Mouse (Mus musculus) kidney, embryonic 15.5 days (tissue): ENCODE measurements at regions not wholly inside any gene's neighbourhood (a gene's known extent, or its start where the extent isn't known, plus 50 kb on each side); places are given as distances from the start of the nearest gene placed in this dataset.

Experiments
- ATAC-seq: fragments of 200-750 bp; cut with Nextera tagmentation; replicated peaks from 2 replicates; pipeline ENCODE4 v1.8.0; 2017; ENCODE audit warnings: moderate TSS enrichment; ENCODE audit not compliant: low FRiP score
- H3K27ac ChIP-seq: fragments of 300-500 bp; sonication (generic); 2 replicates; pipeline ENCODE4 v1.5.1; 2015; ENCODE audit warnings: mild to moderate bottlenecking, inconsistent platforms
- H3K27me3 ChIP-seq: fragments of 300-500 bp; sonication (generic); 2 replicates; pipeline ENCODE4 v1.6.1; 2015; ENCODE audit warnings: inconsistent platforms
- H3K36me3 ChIP-seq: fragments of 300-500 bp; sonication (generic); 2 replicates; pipeline ENCODE4 v1.6.1; 2015; ENCODE audit warnings: inconsistent platforms
- H3K4me1 ChIP-seq: fragments of 300-500 bp; sonication (generic); 2 replicates; pipeline ENCODE4 v1.6.1; 2015; ENCODE audit warnings: inconsistent platforms
- H3K4me2 ChIP-seq: fragments of 300-500 bp; sonication (generic); 2 replicates; pipeline ENCODE4 v1.6.1; 2015; ENCODE audit warnings: moderate library complexity, mild to moderate bottlenecking, inconsistent platforms
- H3K4me3 ChIP-seq: fragments of 300-500 bp; sonication (generic); replicated peaks from 2 replicates; pipeline ENCODE4 v1.5.1; 2015; ENCODE audit warnings: mild to moderate bottlenecking, inconsistent platforms
- H3K9ac ChIP-seq: fragments of 300-500 bp; sonication (generic); 2 replicates; pipeline ENCODE4 v1.6.1; 2015; ENCODE audit warnings: mild to moderate bottlenecking, inconsistent platforms
- H3K9me3 ChIP-seq: fragments of 300-500 bp; sonication (generic); replicated peaks from 2 replicates; pipeline ENCODE4 v1.6.1; 2016; ENCODE audit warnings: inconsistent platforms
- WGBS: fragments of 180-500 bp; shearing (Covaris S2); methylation state at CpG from one replicate; pipeline ENCODE4 v1.1.7; 2015; ENCODE audit warnings: mixed read lengths; 5-methylcytosine and 5-hydroxymethylcytosine counted together

DNA sequence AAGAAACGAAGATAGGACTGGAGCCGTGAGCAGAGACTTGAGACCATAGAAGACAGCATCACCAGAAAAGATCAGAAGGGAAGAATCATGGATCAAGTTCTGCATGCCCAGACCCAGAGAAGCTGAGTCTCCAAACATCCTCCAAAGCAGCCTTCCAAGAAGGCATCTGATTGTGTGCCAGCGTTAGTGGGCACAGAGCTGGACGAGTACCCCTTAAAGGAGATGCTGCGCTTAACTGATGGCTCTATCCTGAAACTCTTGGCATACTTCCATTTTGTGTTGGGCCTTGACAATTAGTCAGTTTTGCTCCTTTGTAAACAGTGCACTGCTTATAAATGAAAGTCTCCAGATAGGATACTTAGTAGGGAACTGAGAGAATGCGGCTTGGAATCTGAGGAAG lies 119.8 kb downstream of the Il20rb start:
- Histone ChIP-seq H3K9ac (no peak overlapping the region), H3K27me3 (no peaks in the 10 kb centered on the region), H3K36me3 (no peaks in the 10 kb centered on the region), H3K4me2 (no peak overlapping the region), H3K4me1 (no peaks in the 10 kb centered on the region), H3K9me3 (no peaks in the 10 kb centered on the region), H3K27ac (no peak overlapping the region), H3K4me3 (no peak overlapping the region)
- 81% methylated on average over 6 of the region's 6 CpGs for WGBS
- ATAC-seq = no peak

- WGBS = 73% methylated on average over 9 of the region's 9 CpGs
- Histone ChIP-seq H3K9me3 (no peaks in the 10 kb centered on the region), H3K4me2 (no peak overlapping the region), H3K27ac (no peak overlapping the region), H3K27me3 (no peaks in the 10 kb centered on the region), H3K4me3 (no peak overlapping the region), H3K36me3 (no peaks in the 10 kb centered on the region), H3K9ac (no peak overlapping the region), H3K4me1 (no peaks in the 10 kb centered on the region)
- ATAC-seq = no peak
These were observed 126.5 kb downstream of the Il20rb start for GRCm38 (mm10) chr9:100359934-100360716.

- no peak for ATAC-seq
- no peak overlapping the region for H3K27ac ChIP-seq
- H3K9ac ChIP-seq = no peak overlapping the region
- no peaks in the 10 kb centered on the region for H3K9me3 ChIP-seq
- 68% methylated on average over 12 of the region's 12 CpGs for WGBS
- no peaks in the 10 kb centered on the region for H3K27me3 ChIP-seq
- no peaks in the 10 kb centered on the region for H3K36me3 ChIP-seq
- H3K4me1 ChIP-seq = no peaks in the 10 kb centered on the region
- H3K4me3 ChIP-seq = no peak overlapping the region
- no peak overlapping the region for H3K4me2 ChIP-seq
These were observed 129.0 kb downstream of the Il20rb start for GRCm38 (mm10) chr9:100357553-100357952.

- no peaks in the 10 kb centered on the region for H3K4me1 ChIP-seq
These were observed 145.8 kb downstream of the Il20rb start for GRCm38 (mm10) chr9:100340796-100341195.

DNA sequence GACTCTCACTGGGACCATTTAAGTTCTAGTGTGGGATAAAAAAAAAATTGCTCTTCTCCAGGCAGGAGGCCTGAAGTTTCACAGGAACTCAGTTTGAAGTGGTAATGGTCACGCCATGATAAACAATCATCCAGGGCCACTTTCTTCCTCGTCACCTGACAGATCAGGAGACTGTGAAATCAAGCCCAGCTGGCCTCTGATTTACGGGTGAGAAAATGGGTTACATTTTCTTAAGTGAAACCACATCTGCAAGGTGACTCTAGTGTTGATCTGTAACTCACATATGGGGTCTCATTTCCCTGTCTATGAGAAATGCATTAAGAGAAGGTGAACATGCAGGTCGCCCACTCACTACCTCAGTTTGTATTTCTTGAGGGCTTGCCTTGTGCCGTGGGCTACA lies 178.8 kb downstream of the Il20rb start:
- no peak overlapping the region for H3K27ac ChIP-seq
- no peak overlapping the region for H3K4me3 ChIP-seq
- WGBS = 49% methylated on average over 5 of the region's 5 CpGs
- H3K27me3 ChIP-seq = no peaks in the 10 kb centered on the region
- no peak for ATAC-seq
- H3K9me3 ChIP-seq = peaks cover 3% of the 10 kb centered on the region; the same call in 1 of the 2 replicates
- H3K9ac ChIP-seq = no peak overlapping the region
- H3K4me2 ChIP-seq = no peak overlapping the region
- H3K4me1 ChIP-seq = peaks cover 15% of the 10 kb centered on the region
- H3K36me3 ChIP-seq = no peaks in the 10 kb centered on the region

More at GRCm38 (mm10) chr9:100340796-100341195, 145.8 kb downstream of the Il20rb start:
- WGBS = 75% methylated on average over 8 of the region's 8 CpGs
- no peaks in the 10 kb centered on the region for H3K36me3 ChIP-seq
- H3K27ac ChIP-seq = no peak overlapping the region
- no peaks in the 10 kb centered on the region for H3K27me3 ChIP-seq
- no peak overlapping the region for H3K4me2 ChIP-seq
- no peak overlapping the region for H3K4me3 ChIP-seq
- ATAC-seq = no peak
- H3K9ac ChIP-seq = no peak overlapping the region
- no peaks in the 10 kb centered on the region for H3K9me3 ChIP-seq

DNA sequence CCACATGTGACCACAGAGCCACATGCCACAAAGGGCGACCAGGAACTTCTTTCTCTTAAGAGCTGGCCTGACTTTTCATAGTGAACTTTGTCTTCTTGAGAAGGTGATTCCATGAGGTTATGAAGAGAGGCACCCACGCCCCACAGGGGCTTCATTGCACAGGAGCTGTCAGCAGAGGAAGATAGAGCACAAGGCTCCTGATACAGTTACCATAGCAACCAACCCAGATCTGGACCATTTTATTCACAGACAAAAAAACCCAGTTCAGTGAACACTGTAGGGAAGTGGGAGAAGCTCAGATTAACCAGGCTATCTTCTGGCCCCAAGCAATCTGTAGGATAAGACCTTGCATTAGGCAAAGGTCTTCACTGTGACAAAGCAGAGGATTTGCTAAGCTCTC lies 179.2 kb downstream of the Il20rb start:
- H3K4me3 ChIP-seq = no peak overlapping the region
- H3K4me2 ChIP-seq = no peak overlapping the region
- no peaks in the 10 kb centered on the region for H3K27me3 ChIP-seq
- H3K27ac ChIP-seq = no peak overlapping the region
- 82% methylated on average over 2 of the region's 2 CpGs for WGBS
- H3K36me3 ChIP-seq = no peaks in the 10 kb centered on the region
- no peak overlapping the region for H3K9ac ChIP-seq
- peaks cover 3% of the 10 kb centered on the region; the same call in 1 of the 2 replicates for H3K9me3 ChIP-seq
- peaks cover 15% of the 10 kb centered on the region for H3K4me1 ChIP-seq
- no peak for ATAC-seq

GRCm38 (mm10) chr9:100303762-100304161 lies 182.8 kb downstream of the Il20rb start:
- WGBS = 33% methylated on average over 6 of the region's 6 CpGs
- H3K36me3 ChIP-seq = no peaks in the 10 kb centered on the region
- peaks cover 15% of the 10 kb centered on the region for H3K4me1 ChIP-seq

GRCm38 (mm10) chr9:100301613-100302012 lies 185.0 kb downstream of the Il20rb start:
- Histone ChIP-seq H3K9ac (no peak overlapping the region), H3K27ac (no peak overlapping the region), H3K36me3 (no peaks in the 10 kb centered on the region), H3K27me3 (0 out of 2 replicates have a peak, but pooled peaks cover 7% of the 10 kb centered on the region), H3K4me3 (no peak overlapping the region), H3K4me2 (no peak overlapping the region), H3K9me3 (no peaks in the 10 kb centered on the region), H3K4me1 (peaks cover 15% of the 10 kb centered on the region)
- no peak for ATAC-seq
- 62% methylated on average over 12 of the region's 12 CpGs for WGBS

More at GRCm38 (mm10) chr9:100303762-100304161, 182.8 kb downstream of the Il20rb start:
- no peak overlapping the region for H3K4me3 ChIP-seq
- H3K4me2 ChIP-seq = no peak overlapping the region
- ATAC-seq = no peak
- H3K27me3 ChIP-seq = no peaks in the 10 kb centered on the region
- H3K9ac ChIP-seq = no peak overlapping the region
- no peak overlapping the region for H3K27ac ChIP-seq
- H3K9me3 ChIP-seq = no peaks in the 10 kb centered on the region

DNA sequence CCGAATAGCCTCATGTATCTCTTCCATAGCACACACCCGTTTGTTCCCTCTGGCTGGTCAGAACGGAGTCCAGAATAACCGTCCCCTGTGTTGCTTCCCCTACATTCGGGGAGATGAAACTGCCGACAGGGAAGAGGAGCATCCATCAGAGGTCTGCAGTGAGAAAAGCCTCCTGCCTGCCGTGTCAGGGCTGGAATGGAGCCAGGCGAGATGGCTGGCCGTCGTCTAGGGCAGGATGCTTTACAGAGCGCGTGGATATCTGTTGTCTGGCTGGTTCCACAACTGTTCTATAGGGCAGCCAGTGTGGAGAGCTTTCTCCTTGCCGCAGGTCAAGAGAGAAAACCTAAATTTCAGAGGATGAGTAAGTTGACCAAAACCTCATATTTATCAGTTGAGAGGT lies 209.2 kb downstream of the Il20rb start:
- Histone ChIP-seq H3K27me3 (no peaks in the 10 kb centered on the region), H3K9me3 (no peaks in the 10 kb centered on the region), H3K4me2 (no peak overlapping the region), H3K36me3 (no peaks in the 10 kb centered on the region), H3K4me3 (no peak overlapping the region), H3K27ac (no peak overlapping the region), H3K4me1 (peaks cover 5% of the 10 kb centered on the region), H3K9ac (no peak overlapping the region)
- WGBS = 41% methylated on average over 13 of the region's 13 CpGs
- no peak for ATAC-seq

GRCm38 (mm10) chr9:100266528-100267387 lies 219.8 kb downstream of the Il20rb start:
- 45% methylated on average over 16 of the region's 16 CpGs for WGBS
- ATAC-seq = no peak
- Histone ChIP-seq H3K9me3 (no peaks in the 10 kb centered on the region), H3K4me3 (no peak overlapping the region), H3K4me2 (no peak overlapping the region), H3K27ac (no peak overlapping the region), H3K9ac (no peak overlapping the region), H3K4me1 (peaks cover 4% of the 10 kb centered on the region; the same call in 1 of the 2 replicates), H3K36me3 (no peaks in the 10 kb centered on the region), H3K27me3 (peaks cover 10% of the 10 kb centered on the region; the same call in 1 of the 2 replicates)

DNA sequence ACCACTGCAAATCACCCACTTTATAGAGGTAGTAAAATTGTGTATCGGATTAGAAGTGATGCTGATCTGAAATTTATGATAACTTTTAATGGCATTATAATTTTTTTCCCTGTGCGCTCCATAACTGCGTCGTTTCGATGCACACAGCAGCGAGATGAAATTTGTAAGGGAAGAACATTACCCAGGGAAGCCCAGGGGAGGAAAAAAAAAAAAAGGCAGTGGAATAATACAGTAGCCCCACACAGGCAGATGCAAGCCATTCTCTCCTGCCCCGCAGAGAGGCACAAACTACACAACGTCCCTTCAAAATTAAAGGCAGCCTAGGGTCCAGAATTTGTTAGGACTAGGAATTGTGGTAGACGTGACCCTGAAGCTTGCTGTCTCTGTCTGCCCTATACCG lies 234.2 kb downstream of the Il20rb start:
- no peak for ATAC-seq
- no peak overlapping the region for H3K9ac ChIP-seq
- H3K27ac ChIP-seq = no peak overlapping the region
- H3K36me3 ChIP-seq = no peaks in the 10 kb centered on the region
- H3K4me3 ChIP-seq = no peak overlapping the region
- no peaks in the 10 kb centered on the region for H3K4me1 ChIP-seq
- no peaks in the 10 kb centered on the region; the same call in 1 of the 2 replicates for H3K27me3 ChIP-seq
- no peaks in the 10 kb centered on the region for H3K9me3 ChIP-seq
- no peak overlapping the region for H3K4me2 ChIP-seq
- WGBS = 74% methylated on average over 10 of the region's 10 CpGs
